Mouse (Mus musculus): ENCODE measurements around the gene Cd53. TPM values are rescaled to one million over a fixed set of nuclear protein-coding genes. Genes with fewer than 3 reads are reported as not detected.

Gene Cd53
- polyA plus RNA-seq, 1 experiment from 2014 or later: 3.5 TPM

DNA sequence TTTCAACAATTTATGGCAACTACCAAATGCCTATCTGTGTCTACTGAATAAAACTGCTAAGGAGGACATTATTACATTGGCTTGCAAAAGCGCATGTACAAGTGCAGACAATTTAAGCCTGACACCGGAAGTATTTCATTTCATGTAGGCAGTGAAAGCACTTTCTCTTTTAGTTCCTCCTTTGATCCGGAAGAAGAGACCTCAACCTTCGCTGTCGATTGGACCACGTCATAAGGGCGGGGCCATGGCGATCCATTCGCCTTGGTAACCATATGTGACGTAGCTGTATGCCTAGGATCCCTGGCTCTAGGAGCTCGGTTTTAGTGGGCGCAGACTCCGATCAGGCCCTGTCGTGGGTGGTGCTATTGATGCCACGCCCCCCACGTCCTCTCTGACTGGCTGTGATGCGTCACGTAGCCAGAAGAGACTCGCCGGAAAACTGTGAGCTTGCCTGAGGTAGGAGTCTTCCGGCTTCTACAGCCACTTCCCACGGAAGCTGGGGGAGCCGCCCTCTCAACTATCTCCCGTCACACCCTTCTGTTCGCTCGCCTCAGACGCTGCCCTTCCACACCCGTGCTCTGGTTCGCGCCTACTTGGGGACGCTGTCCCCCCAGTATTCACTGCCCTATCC lies 68.4 kb downstream of the Cd53 start:
- 2% methylated on average over 31 of the region's 31 CpGs for WGBS
- Histone ChIP-seq H3K4me3 (peak overlapping the region; percentile 73), H3K27ac (replicated peaks) (peak overlapping the region; percentile 86), H3K4me1 (peaks cover 4% of the 10 kb centered on the region; the same call in 1 of the 2 replicates), H3K36me3 (no peaks in the 10 kb centered on the region), H3K27me3 (ENCODE audit: low read depth, poor library complexity, severe bottlenecking) (no peaks in the 10 kb centered on the region), H3K9me3 (replicated peaks) (peaks cover 10% of the 10 kb centered on the region; the same call in 1 of the 2 replicates)
- DNase-seq (ENCODE audit: low spot score): peak; percentile 91

Other genes with a start within 250 kb of the Cd53 start
- 41.5 and 46.4 TPM in 2 replicates for gene Dram2, start 242.4 kb downstream of the Cd53 start, polyA plus RNA-seq (2016; fragmentation: Nextera tagmentation; extraction: Ambion mirVana)
- 40.2 and 43.0 TPM in 2 replicates for gene Cept1, start 242.3 kb downstream of the Cd53 start, polyA plus RNA-seq (2016; fragmentation: Nextera tagmentation; extraction: Ambion mirVana)
- 14.0 and 16.8 TPM in 2 replicates for gene Lrif1, start 105.2 kb downstream of the Cd53 start, polyA plus RNA-seq (2016; fragmentation: Nextera tagmentation; extraction: Ambion mirVana)
- gene Olfr266, start 36.1 kb upstream of the Cd53 start, polyA plus RNA-seq (2016; fragmentation: Nextera tagmentation; extraction: Ambion mirVana): not detected in 2 replicates
- gene Kcna3, start 246.0 kb upstream of the Cd53 start, polyA plus RNA-seq (2016; fragmentation: Nextera tagmentation; extraction: Ambion mirVana): 3.2 and 3.4 TPM in 2 replicates

Measured in midbrain, embryonic 10.5 days (tissue).